Mouse (Mus musculus) testis, adult 2 months (tissue): Measurements from ENCODE around the gene Atn1. TPM values are rescaled to one million over a fixed set of nuclear protein-coding genes. Genes with fewer than 3 reads are reported as not detected.

Source experiments
- H3K27ac ChIP-seq: fragments of 200-500 bp; 2 replicates; pipeline ENCODE4 v1.5.1; 2012; ENCODE audit warnings: low read depth, low read length; ENCODE audit not compliant: control insufficient read depth, insufficient read depth
- H3K27me3 ChIP-seq: fragments of 200-500 bp; 2 replicates; pipeline ENCODE4 v1.6.1; 2012; ENCODE audit warnings: mild to moderate bottlenecking, low read length, moderate library complexity; ENCODE audit not compliant: control insufficient read depth, insufficient read depth
- H3K36me3 ChIP-seq: fragments of 200-500 bp; 2 replicates; pipeline ENCODE4 v1.6.1; 2012; ENCODE audit warnings: mild to moderate bottlenecking, low read length; ENCODE audit not compliant: control insufficient read depth, insufficient read depth
- H3K4me1 ChIP-seq: fragments of 200-500 bp; 2 replicates; pipeline ENCODE4 v1.6.1; 2012; ENCODE audit warnings: low read length; ENCODE audit not compliant: control insufficient read depth, insufficient read depth
- H3K4me3 ChIP-seq: fragments of 200-500 bp; 2 replicates; pipeline ENCODE4 v1.5.1; 2012; ENCODE audit warnings: low read depth, mild to moderate bottlenecking, low read length, moderate library complexity, mixed read lengths; ENCODE audit not compliant: control insufficient read depth
- CTCF ChIP-seq: fragments of 200-500 bp; IDR thresholded peaks from 2 replicates; pipeline ENCODE4 v1.5.1; 2012; ENCODE audit warnings: low read depth, mild to moderate bottlenecking, inconsistent platforms, low read length, moderate library complexity; ENCODE audit not compliant: control insufficient read depth, insufficient read depth, insufficient replicate concordance
- POLR2A ChIP-seq: fragments of 200-500 bp; IDR thresholded peaks from 2 replicates; pipeline ENCODE4 v1.6.1; 2012; ENCODE audit warnings: low read depth, mild to moderate bottlenecking, inconsistent platforms, low read length, moderate library complexity; ENCODE audit not compliant: control insufficient read depth
- polyA plus RNA-seq: library from polyadenylated mRNA; depleted of rRNA; stranded (reverse); fragments of >200 nt; gene quantifications from 2 replicates; pipeline ENCODE4 v1.2.3, GENCODE M21; 2012

Gene Atn1
- polyA plus RNA-seq, 1 experiment: 76.1 TPM

DNA sequence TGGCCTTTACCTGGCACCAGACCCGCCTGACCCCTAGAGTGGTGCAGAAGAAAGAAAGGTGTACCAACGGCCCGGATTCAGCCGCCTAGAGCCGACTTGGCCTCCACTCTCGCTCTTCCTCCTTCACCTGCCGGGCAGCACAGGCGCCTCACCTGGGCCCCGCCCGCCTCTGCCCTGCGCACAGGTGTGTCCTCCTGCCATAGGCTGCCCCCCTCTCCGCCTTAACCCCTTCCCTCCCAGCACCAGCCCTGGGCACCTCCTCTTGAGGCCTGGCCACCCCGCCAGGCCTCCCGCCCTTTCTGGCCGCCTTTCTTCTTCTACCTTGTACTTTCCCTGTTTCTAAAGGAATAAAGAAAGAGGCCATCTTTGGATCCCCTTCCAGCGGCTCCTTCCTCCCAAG is 37.6 kb downstream of the Atn1 start:
- Histone ChIP-seq H3K4me3 (no peak overlapping the region), H3K4me1 (peaks cover 10% of the 10 kb centered on the region), H3K36me3 (no peaks in the 10 kb centered on the region), H3K27ac (no peak overlapping the region), H3K27me3 (no peaks in the 10 kb centered on the region)
- TF ChIP-seq POLR2A (no peak), CTCF (no peak)

GRCm38 (mm10) chr6:124717968-124718367 is 38.4 kb downstream of the Atn1 start:
- Histone ChIP-seq H3K27me3 (no peaks in the 10 kb centered on the region), H3K4me1 (peaks cover 11% of the 10 kb centered on the region), H3K4me3 (peak overlapping the region; percentile 12), H3K36me3 (no peaks in the 10 kb centered on the region), H3K27ac (no peak overlapping the region)
- no peak for TF ChIP-seq POLR2A
- TF ChIP-seq CTCF: no peak

DNA sequence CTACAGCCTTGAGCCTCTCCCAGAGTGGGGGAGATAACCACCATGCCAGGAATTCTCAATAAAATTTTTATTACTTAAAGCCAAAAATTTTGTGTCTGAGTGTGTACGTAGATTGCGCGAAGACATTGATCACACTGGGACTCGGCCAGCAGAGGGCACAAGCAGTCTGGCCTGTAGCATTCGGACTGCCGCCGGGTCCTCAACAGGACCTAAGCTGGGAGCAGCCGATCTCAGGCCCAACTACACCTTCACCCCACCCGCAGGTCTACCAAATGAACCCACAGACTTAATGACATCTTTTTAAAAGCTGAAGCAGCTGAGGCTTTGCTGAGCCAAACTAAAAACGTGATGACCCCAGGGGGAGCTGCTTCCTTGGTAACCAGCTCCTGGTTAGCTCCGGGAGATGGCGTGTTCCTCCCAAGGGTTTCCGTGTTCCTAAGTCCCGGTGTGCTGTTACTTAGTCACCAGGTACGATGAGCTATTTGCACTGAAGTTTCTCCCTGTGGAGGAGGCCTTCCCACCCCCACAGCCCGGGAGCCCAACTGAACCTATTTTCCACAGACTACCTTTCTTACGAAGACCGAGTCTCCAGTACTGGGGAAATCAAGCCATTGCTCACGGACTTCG is 39.3 kb downstream of the Atn1 start:
- H3K4me3 ChIP-seq: no peak overlapping the region
- H3K36me3 ChIP-seq: no peaks in the 10 kb centered on the region

DNA sequence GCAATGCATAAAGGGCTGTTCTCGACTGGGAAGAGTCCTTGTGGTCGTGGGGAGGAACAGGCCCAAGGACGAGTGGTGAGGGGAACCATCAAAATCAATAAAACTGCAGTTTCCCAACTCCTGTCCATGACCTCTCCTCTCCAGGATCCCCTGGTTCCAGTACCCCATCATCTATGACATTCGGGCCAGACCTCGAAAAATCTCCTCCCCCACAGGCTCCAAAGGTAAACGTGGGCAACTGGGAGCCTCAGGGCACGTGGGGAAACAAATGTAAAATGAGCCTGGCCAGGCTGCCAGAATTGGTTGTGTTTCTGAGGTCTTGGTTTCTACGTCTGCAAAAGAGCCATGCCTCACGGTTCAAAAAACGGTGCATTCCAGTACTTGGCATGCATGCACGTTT is 43.4 kb downstream of the Atn1 start:
- H3K36me3 ChIP-seq: no peaks in the 10 kb centered on the region; the same call in 1 of the 2 replicates
- H3K4me1 ChIP-seq: peaks cover 13% of the 10 kb centered on the region
- no peaks in the 10 kb centered on the region for H3K27me3 ChIP-seq
- TF ChIP-seq CTCF (no peak), POLR2A (no peak)
- peak overlapping the region; percentile 93 for H3K4me3 ChIP-seq
- H3K27ac ChIP-seq: no peak overlapping the region; the same call in 1 of the 2 replicates

More for the DNA sequence above, 39.3 kb downstream of the Atn1 start:
- TF ChIP-seq POLR2A: no peak
- peak; percentile 42; the same call in 1 of the 2 replicates for TF ChIP-seq CTCF
- Histone ChIP-seq H3K27ac (no peak overlapping the region), H3K4me1 (peaks cover 16% of the 10 kb centered on the region), H3K27me3 (no peaks in the 10 kb centered on the region)

DNA sequence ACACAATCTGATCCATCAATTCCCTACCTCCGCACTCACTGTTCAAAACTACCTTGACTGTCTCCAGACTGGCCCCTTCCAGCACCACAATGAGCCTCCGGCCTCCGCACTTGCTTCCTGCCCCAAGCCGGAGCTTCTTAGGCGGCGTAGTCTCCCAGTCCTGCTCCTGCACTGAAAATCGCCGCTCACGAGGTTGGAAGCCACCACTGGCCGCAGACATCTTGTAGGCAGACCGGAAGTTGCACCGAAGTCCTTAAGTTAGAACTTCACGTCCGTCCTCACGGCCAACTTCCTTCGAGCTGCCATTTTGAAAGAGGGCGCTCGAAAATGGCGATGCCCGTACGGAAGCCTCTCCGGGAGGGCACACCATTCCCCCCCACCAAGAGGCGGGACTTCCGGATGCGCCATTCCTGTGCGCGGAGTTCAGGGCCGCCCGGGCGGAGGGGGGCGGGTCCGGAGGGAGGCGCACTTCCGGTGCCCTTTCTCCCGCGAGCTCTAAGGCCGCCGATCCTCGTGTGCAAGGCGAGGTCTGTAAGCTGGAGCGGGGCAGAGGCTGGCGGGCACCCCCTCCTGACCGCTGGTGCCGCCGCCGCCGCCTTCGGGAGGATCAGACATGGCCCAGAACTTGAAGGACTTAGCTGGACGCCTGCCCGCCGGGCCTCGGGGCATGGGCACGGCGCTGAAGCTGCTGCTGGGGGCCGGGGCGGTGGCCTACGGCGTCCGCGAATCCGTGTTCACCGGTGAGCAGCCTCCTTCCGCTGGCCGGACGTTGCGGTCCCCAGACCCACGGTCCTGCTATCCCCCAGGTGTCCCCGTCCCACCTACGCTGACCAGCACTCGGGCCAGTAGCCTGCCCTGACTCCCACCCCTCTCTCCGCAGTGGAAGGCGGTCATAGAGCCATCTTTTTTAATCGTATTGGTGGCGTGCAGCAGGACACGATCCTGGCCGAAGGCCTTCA is 44.2 kb downstream of the Atn1 start, which contains the start of the genes Emg1 and Phb2:
Gene Emg1, minus strand, starts transcription at position 355 of the 959 bp plus-strand sequence.
Gene Phb2, plus strand, starts transcription at position 513 of the 959 bp plus-strand sequence.
- Histone ChIP-seq H3K4me3 (peak within 1 kb of the TSS; percentile 100), H3K4me1 (peaks cover 11% of the 10 kb centered on the region), H3K27me3 (no peaks in the 10 kb centered on the region), H3K27ac (peak within 1 kb of the TSS; percentile 91), H3K36me3 (no peaks in the 10 kb centered on the region; the same call in 1 of the 2 replicates)
- TF ChIP-seq CTCF (no peak), POLR2A (peak; percentile 81)

- TF ChIP-seq POLR2A (no peak), CTCF (no peak)
- peaks cover 2% of the 10 kb centered on the region for H3K36me3 ChIP-seq
- H3K4me1 ChIP-seq: peaks cover 11% of the 10 kb centered on the region
- no peak overlapping the region for H3K27ac ChIP-seq
- no peaks in the 10 kb centered on the region for H3K27me3 ChIP-seq
- H3K4me3 ChIP-seq: no peak overlapping the region
These were observed 47.9 kb downstream of the Atn1 start for GRCm38 (mm10) chr6:124708289-124708889.
